Mouse (Mus musculus): ENCODE measurements around the gene Atp6v1e1.

Atp6v1e1 gene

DNA sequence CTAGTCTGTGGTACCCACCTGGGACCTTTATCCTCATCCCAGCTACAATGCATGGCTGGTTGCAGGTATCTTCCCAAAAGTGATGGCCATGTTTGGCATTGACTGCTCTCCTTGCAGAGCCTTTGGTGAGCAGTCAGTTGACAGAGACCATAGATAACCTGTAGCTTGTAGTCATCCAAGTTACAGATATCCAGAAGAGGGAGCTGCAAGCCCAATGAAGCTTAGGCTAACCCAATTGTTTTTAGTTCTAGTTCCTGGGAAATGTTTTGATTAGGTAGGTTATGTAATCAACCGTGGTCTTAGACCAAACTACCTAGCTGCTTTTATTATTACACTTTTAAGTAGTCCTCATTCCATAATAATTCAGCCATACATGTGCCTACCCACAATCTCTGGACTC is 51.2 kb downstream of the Atp6v1e1 start:
- no peak for DNase-seq (ENCODE audit: low spot score in 2 of 2)

DNA sequence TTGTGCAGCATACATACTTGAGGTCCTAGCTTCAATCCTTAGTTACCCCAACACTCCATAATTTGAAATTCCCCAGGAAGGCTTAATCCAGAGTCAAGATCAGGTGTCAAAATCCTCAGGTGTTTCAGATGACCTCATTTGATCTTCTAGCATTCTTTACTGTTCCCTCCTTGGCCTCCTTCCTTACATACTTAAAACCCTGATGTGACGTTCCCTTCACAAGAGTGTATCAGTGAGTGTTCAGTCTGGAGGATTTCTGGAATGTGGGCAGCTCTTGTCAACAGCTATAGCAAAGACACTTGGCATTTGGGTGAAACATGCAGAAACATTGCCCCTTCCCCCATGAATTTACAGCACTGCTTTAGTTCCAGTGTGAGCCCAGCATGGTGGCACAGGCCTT is 52.6 kb downstream of the Atp6v1e1 start:
- no peak for DNase-seq (ENCODE audit: low spot score in 2 of 2)

DNA sequence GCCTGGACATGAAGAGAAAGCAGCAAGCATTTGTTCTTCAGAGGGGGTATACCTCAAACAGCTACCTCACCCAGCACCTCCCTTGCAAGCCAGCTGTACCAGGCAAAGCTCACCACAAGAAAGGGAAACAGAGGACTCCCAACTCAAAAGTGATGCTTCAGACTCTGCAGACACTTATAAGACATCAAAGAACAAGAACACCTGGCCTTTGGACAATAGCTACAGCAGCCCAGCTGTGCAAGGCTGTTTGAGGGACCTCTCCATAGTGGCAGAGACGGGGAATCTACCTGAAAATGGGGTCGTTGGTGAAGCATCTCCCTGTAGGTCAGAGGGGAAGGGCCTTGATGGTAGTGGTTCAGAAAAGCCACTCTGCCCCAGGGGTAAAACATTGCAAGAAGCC is 61.4 kb downstream of the Atp6v1e1 start:
- no peak for DNase-seq (ENCODE audit: low spot score in 2 of 2)

DNA sequence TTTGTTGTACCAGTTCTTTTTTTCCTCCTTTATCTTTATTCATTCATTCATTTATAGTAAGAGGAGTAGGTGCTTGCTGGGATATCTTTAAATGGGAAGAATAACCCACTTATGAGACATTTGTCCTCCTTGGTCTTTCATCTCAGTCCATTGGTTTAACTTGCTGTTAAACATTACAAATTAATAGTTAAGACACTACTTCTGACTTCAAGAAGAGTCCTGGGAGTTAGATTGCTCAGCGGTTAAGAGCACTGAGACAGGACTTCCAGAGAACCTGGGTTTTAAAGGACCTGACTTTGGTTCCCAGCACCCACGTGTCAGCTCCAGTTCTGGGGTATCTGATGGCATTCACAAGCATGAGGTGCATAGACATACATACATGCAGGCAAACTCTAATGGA is 76.2 kb downstream of the Atp6v1e1 start:
- DNase-seq (ENCODE audit: low spot score in 2 of 2): no peak
